Mouse (Mus musculus): ENCODE results near the gene Gys1.

GRCm38 (mm10) chr7:45486761-45487415 is 52.2 kb downstream of the Gys1 start, which contains the start of gene Gm45808:
- TF ChIP-seq CTCF (IDR thresholded peaks at IDR 0.05; ENCODE audit: borderline replicate concordance, insufficient read depth, low read depth, low read length) (no peak), POLR2A (IDR thresholded peaks at IDR 0.05; ENCODE audit: borderline replicate concordance, insufficient read depth, low read length) (no peak)
